Mouse (Mus musculus): ENCODE results near the gene Atl1. TPM values are rescaled to one million over a fixed set of nuclear protein-coding genes. Genes with fewer than 3 reads are reported as not detected.

The Atl1 gene
- polyA plus RNA-seq, 1 experiment from 2014 or later, result 6.9 TPM

DNA sequence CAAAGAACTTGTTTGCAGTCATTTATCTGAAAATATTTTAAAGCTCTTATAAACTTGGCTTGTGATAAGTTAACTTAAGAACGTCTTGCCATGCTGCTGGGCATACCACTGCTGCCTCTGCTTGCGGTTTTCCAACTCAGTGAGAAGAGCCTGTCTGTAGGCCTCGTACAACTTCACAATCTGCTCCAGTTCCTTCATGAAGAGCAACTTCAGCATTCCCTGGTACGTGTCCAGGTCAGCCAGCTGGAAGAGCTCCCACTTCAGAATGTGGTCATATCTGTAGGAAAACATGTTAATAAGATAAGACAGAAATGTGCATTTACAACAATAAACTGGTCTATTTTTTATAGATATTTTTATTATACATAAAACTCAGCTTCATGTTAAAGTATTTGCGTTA, 73.7 kb downstream of the Atl1 start:
- DNase-seq (ENCODE audit: low spot score) (no peak), ATAC-seq (replicated peaks; ENCODE audit: low FRiP score, low TSS enrichment, low read depth) (no peak)
- no peaks in the 10 kb centered on the region for H3K4me1 ChIP-seq (replicated peaks; ENCODE audit: control insufficient read depth, insufficient read depth, low read length)
- H3K4me2 ChIP-seq (ENCODE audit: low read length), result no peak overlapping the region
- H3K36me3 ChIP-seq (ENCODE audit: control insufficient read depth, insufficient read depth, low read length), result peaks cover 87% of the 10 kb centered on the region
- no peak overlapping the region for H3K27ac ChIP-seq (ENCODE audit: low read depth)
- no peak overlapping the region for H3K9ac ChIP-seq (ENCODE audit: low read length)
- H3K9me3 ChIP-seq (ENCODE audit: control insufficient read depth, low read length), result no peaks in the 10 kb centered on the region
- WGBS, result 80% methylated on average over 5 of the region's 5 CpGs
- no peak overlapping the region for H3K4me3 ChIP-seq (ENCODE audit: low read depth, low read length)
- H3K27me3 ChIP-seq (replicated peaks; ENCODE audit: control insufficient read depth, insufficient read depth, low read length), result no peaks in the 10 kb centered on the region

DNA sequence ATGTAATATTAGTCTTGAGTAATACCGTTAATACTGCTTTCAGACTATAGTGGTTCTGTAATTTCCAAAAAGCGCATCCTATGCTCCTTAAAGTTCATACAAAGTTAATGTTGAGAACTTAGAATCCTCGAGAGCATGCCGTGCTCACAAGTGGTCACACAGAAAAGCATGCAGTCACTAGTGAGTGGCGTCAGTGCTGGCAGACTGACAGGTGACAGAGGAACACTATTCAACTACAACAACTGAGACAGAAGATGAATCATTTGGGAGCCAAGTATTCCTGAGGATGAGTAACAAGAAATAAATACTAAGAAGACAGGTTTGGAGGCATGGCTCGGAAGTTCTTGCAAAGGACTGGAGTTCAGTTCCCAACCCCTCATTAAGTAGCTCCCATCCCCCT, 74.7 kb downstream of the Atl1 start:
- Histone ChIP-seq H3K36me3 (ENCODE audit: control insufficient read depth, insufficient read depth, low read length) (peaks cover 87% of the 10 kb centered on the region), H3K27ac (ENCODE audit: low read depth) (no peak overlapping the region), H3K4me2 (ENCODE audit: low read length) (no peak overlapping the region), H3K9me3 (ENCODE audit: control insufficient read depth, low read length) (no peaks in the 10 kb centered on the region), H3K9ac (ENCODE audit: low read length) (no peak overlapping the region), H3K4me1 (replicated peaks; ENCODE audit: control insufficient read depth, insufficient read depth, low read length) (no peaks in the 10 kb centered on the region), H3K27me3 (replicated peaks; ENCODE audit: control insufficient read depth, insufficient read depth, low read length) (no peaks in the 10 kb centered on the region), H3K4me3 (ENCODE audit: low read depth, low read length) (no peak overlapping the region)
- DNase-seq (ENCODE audit: low spot score) (no peak), ATAC-seq (replicated peaks; ENCODE audit: low FRiP score, low TSS enrichment, low read depth) (no peak)
- WGBS, result 89% methylated on average over 6 of the region's 6 CpGs

DNA sequence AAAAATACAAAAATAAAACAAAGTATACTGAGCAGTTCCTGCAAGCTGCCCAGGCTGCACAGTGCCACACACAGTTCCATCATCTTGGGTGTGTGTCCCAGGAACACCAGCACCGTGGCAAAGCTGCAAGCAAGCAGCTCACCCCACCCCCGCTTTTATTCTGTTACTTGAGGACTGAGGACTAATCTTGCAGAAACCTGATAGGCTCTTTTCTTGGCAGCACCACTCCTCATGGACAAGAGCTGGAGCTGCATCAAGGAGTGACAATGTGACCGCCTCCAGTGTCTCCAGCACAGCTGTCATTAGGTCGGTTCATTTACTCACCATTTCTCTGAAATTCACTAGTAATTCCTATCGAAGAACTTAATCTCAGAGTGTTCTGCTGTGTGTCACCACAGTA, 75.7 kb downstream of the Atl1 start:
- DNase-seq (ENCODE audit: low spot score) (no peak), ATAC-seq (replicated peaks; ENCODE audit: low FRiP score, low TSS enrichment, low read depth) (no peak)
- H3K27ac ChIP-seq (ENCODE audit: low read depth), result no peak overlapping the region
- no peaks in the 10 kb centered on the region for H3K4me1 ChIP-seq (replicated peaks; ENCODE audit: control insufficient read depth, insufficient read depth, low read length)
- no peaks in the 10 kb centered on the region for H3K27me3 ChIP-seq (replicated peaks; ENCODE audit: control insufficient read depth, insufficient read depth, low read length)
- WGBS, result 90% methylated on average over 5 of the region's 5 CpGs
- no peak overlapping the region for H3K4me2 ChIP-seq (ENCODE audit: low read length)
- no peaks in the 10 kb centered on the region for H3K9me3 ChIP-seq (ENCODE audit: control insufficient read depth, low read length)
- H3K36me3 ChIP-seq (ENCODE audit: control insufficient read depth, insufficient read depth, low read length), result peaks cover 86% of the 10 kb centered on the region
- H3K4me3 ChIP-seq (ENCODE audit: low read depth, low read length), result no peak overlapping the region
- no peak overlapping the region for H3K9ac ChIP-seq (ENCODE audit: low read length)

DNA sequence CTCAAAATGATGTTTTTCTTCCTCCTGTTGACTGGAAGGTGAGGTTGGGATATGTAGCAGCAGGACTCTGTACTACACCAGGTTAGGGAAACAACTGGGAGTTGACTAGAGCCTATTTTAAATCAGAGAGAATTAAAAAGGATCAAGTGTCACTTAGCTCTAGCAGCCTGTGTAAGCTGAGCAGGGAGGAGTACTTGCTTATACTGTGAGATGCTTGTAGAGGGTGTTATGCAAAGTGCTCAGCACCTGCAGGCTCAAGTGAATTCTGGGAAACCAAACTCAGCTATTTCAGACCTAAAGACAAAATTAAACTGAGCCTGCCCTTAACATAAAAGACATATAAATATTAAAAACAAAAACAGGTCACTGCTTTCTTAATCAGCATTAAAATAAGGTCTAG, 81.3 kb downstream of the Atl1 start:
- Histone ChIP-seq H3K4me2 (ENCODE audit: low read length) (no peak overlapping the region), H3K4me3 (ENCODE audit: low read depth, low read length) (no peak overlapping the region), H3K27ac (ENCODE audit: low read depth) (no peak overlapping the region), H3K9ac (ENCODE audit: low read length) (no peak overlapping the region), H3K4me1 (replicated peaks; ENCODE audit: control insufficient read depth, insufficient read depth, low read length) (peaks cover 7% of the 10 kb centered on the region; the same call in 1 of the 2 replicates), H3K9me3 (ENCODE audit: control insufficient read depth, low read length) (no peaks in the 10 kb centered on the region), H3K36me3 (ENCODE audit: control insufficient read depth, insufficient read depth, low read length) (peaks cover 63% of the 10 kb centered on the region), H3K27me3 (replicated peaks; ENCODE audit: control insufficient read depth, insufficient read depth, low read length) (no peaks in the 10 kb centered on the region)
- ATAC-seq (replicated peaks; ENCODE audit: low FRiP score, low TSS enrichment, low read depth) (no peak), DNase-seq (ENCODE audit: low spot score) (no peak)

DNA sequence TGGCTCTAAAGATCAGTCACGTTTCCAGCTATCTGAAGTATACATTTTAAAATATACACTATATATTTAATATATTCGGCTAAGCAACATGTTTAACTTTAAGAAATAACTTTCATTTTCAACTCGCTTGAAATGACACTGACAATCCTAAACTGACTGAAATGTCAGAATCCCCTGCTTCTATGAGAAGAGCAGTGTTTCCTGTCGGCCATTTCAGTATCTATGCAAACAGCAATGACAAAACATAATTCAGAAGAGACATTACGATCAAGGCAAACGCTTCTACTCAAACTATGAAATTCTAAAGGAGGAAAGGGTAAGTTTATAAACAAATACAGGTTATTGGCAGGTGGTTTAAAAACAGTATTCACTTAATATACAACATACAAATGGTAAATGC, 84.3 kb downstream of the Atl1 start:
- H3K27me3 ChIP-seq (replicated peaks; ENCODE audit: control insufficient read depth, insufficient read depth, low read length), result no peaks in the 10 kb centered on the region
- no peak overlapping the region for H3K9ac ChIP-seq (ENCODE audit: low read length)
- no peak overlapping the region for H3K4me3 ChIP-seq (ENCODE audit: low read depth, low read length)
- peaks cover 7% of the 10 kb centered on the region; the same call in 1 of the 2 replicates for H3K4me1 ChIP-seq (replicated peaks; ENCODE audit: control insufficient read depth, insufficient read depth, low read length)
- H3K4me2 ChIP-seq (ENCODE audit: low read length), result no peak overlapping the region
- peaks cover 50% of the 10 kb centered on the region for H3K36me3 ChIP-seq (ENCODE audit: control insufficient read depth, insufficient read depth, low read length)
- no peak overlapping the region for H3K27ac ChIP-seq (ENCODE audit: low read depth)
- no peaks in the 10 kb centered on the region for H3K9me3 ChIP-seq (ENCODE audit: control insufficient read depth, low read length)
- ATAC-seq (replicated peaks; ENCODE audit: low FRiP score, low TSS enrichment, low read depth), result no peak
- 65% methylated on average over 6 of the region's 6 CpGs for WGBS
- no peak for DNase-seq (ENCODE audit: low spot score)

DNA sequence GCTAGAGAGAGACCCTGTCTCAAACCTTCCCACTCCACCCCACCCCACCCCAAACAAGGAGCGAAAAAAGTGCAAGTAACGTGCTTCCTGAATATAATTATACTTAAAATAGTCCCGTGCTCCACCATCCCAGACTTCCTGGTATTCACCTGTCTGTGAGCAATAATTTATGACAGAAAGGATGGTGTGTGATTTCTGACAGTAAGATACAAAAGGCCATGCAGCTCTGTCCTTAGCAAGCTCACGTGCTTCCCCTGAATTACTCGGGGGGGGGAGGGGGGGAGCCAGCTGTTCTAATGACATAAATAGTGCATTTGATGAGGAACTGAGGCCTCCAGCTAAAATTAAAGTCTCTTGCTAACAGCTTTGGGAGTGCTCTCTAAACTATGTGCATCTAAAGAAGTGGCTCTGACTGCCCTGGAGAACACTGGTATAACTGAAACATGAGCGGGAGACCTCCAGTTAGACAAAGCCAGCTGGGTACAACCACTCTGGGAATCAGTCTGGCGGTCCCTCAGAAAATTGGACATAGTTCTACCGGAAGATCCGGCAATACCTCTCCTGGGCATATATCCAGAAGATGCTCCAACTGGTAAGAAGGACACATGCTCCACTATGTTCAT, 85.1 kb downstream of the Atl1 start:
- no peak for ATAC-seq (replicated peaks; ENCODE audit: low FRiP score, low TSS enrichment, low read depth)
- no peak overlapping the region for H3K27ac ChIP-seq (ENCODE audit: low read depth)

DNA sequence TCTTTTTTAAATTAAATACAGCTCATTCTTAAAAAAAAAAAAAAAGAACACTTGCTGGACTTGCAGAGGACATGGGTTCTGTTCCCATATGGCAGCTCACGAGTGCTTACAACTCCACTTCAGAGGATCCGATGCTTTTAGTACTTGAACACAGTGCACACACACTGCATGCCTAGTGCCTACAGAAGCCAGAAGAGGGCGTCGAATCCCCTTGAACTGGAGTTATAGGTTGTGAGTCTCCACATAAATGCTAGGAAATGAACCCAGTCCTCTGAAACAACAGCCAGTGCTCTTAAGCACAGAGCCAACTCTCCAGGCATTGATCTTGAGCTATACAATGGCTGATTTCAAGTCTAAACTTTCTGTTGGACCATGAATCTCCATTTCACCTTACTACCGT, 90.5 kb downstream of the Atl1 start:
- H3K9me3 ChIP-seq (ENCODE audit: control insufficient read depth, low read length), result no peaks in the 10 kb centered on the region
- H3K27me3 ChIP-seq (replicated peaks; ENCODE audit: control insufficient read depth, insufficient read depth, low read length), result no peaks in the 10 kb centered on the region
- H3K4me3 ChIP-seq (ENCODE audit: low read depth, low read length), result no peak overlapping the region
- no peak overlapping the region for H3K4me2 ChIP-seq (ENCODE audit: low read length)
- DNase-seq (ENCODE audit: low spot score), result no peak
- ATAC-seq (replicated peaks; ENCODE audit: low FRiP score, low TSS enrichment, low read depth), result no peak
- peaks cover 9% of the 10 kb centered on the region for H3K4me1 ChIP-seq (replicated peaks; ENCODE audit: control insufficient read depth, insufficient read depth, low read length)
- H3K36me3 ChIP-seq (ENCODE audit: control insufficient read depth, insufficient read depth, low read length), result peaks cover 39% of the 10 kb centered on the region
- H3K9ac ChIP-seq (ENCODE audit: low read length), result no peak overlapping the region
- no peak overlapping the region for H3K27ac ChIP-seq (ENCODE audit: low read depth)
- WGBS, result 78% methylated on average over 5 of the region's 5 CpGs

More for the DNA sequence above, 85.1 kb downstream of the Atl1 start:
- WGBS, result 58% methylated on average over 9 of the region's 9 CpGs
- H3K27me3 ChIP-seq (replicated peaks; ENCODE audit: control insufficient read depth, insufficient read depth, low read length), result no peaks in the 10 kb centered on the region
- H3K4me1 ChIP-seq (replicated peaks; ENCODE audit: control insufficient read depth, insufficient read depth, low read length), result peaks cover 7% of the 10 kb centered on the region; the same call in 1 of the 2 replicates
- no peaks in the 10 kb centered on the region for H3K9me3 ChIP-seq (ENCODE audit: control insufficient read depth, low read length)
- H3K4me3 ChIP-seq (ENCODE audit: low read depth, low read length), result no peak overlapping the region
- H3K36me3 ChIP-seq (ENCODE audit: control insufficient read depth, insufficient read depth, low read length), result peaks cover 51% of the 10 kb centered on the region
- H3K9ac ChIP-seq (ENCODE audit: low read length), result no peak overlapping the region
- no peak overlapping the region for H3K4me2 ChIP-seq (ENCODE audit: low read length)
- DNase-seq (ENCODE audit: low spot score), result no peak

DNA sequence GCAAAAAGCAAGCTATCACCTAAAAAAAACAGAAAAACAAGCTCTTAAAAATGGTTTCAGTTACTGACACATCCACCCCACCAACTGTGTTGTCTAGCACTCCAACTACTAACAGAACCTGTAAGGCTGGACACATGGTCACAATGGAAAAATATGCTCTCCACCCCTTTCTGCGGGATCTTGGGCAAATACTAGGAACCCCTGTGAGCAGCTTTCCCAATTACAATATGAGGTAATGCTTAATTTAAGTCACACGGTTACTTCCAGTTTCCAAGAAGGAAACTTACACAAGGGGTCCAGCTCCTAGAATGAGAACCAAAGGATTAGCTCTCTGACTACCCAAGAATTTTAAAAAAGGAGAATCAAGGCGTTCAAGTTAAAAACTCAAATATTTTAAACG, 93.1 kb downstream of the Atl1 start:
- no peak for DNase-seq (ENCODE audit: low spot score)
- no peak overlapping the region; the same call in 1 of the 2 replicates for H3K27ac ChIP-seq (ENCODE audit: low read depth)
- WGBS, result 43% methylated on average over 4 of the region's 4 CpGs

DNA sequence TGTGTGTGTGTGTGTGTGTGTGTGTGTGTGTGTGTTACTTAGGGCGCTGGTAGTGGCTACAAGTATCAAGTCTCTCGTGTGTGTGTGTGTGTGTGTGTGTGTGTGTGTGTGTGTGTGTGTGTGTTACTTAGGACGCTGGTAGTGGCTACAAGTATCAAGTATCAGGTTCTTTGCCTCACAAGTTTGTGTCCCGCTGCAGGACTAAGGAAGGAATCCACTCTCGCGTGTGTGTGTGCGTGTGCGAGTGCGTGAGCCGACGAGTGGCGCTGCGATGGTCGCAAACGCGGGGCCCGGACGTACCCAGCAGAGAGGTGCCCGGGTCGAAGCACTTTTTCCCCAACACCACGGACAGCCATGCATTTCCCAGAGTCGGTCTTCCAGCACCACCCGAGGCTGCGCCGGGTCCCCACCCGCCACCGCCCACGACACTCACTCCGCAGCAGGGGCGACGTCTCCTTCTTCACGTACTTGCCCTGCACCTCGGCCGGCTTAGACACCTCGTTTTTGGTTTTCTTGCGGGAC, 93.9 kb downstream of the Atl1 start:
- Histone ChIP-seq H3K27ac (ENCODE audit: low read depth) (peak overlapping the region; percentile 86), H3K4me2 (ENCODE audit: low read length) (peak overlapping the region; percentile 63), H3K4me3 (ENCODE audit: low read depth, low read length) (peak overlapping the region; percentile 88), H3K27me3 (replicated peaks; ENCODE audit: control insufficient read depth, insufficient read depth, low read length) (no peaks in the 10 kb centered on the region), H3K36me3 (ENCODE audit: control insufficient read depth, insufficient read depth, low read length) (peaks cover 29% of the 10 kb centered on the region), H3K4me1 (replicated peaks; ENCODE audit: control insufficient read depth, insufficient read depth, low read length) (peaks cover 9% of the 10 kb centered on the region), H3K9me3 (ENCODE audit: control insufficient read depth, low read length) (no peaks in the 10 kb centered on the region), H3K9ac (ENCODE audit: low read length) (peak overlapping the region; percentile 85)
- ATAC-seq (replicated peaks; ENCODE audit: low FRiP score, low TSS enrichment, low read depth) (peak; percentile 63), DNase-seq (ENCODE audit: low spot score) (peak; percentile 84)
- WGBS, result under 1% methylated on average over 36 of the region's 36 CpGs

More for the DNA sequence above, 93.1 kb downstream of the Atl1 start:
- Histone ChIP-seq H3K36me3 (ENCODE audit: control insufficient read depth, insufficient read depth, low read length) (peaks cover 29% of the 10 kb centered on the region), H3K4me1 (replicated peaks; ENCODE audit: control insufficient read depth, insufficient read depth, low read length) (peaks cover 9% of the 10 kb centered on the region), H3K9ac (ENCODE audit: low read length) (peak overlapping the region; percentile 85; the same call in 1 of the 2 replicates), H3K4me2 (ENCODE audit: low read length) (peak overlapping the region; percentile 63), H3K27me3 (replicated peaks; ENCODE audit: control insufficient read depth, insufficient read depth, low read length) (no peaks in the 10 kb centered on the region), H3K4me3 (ENCODE audit: low read depth, low read length) (peak overlapping the region; percentile 88), H3K9me3 (ENCODE audit: control insufficient read depth, low read length) (no peaks in the 10 kb centered on the region)
- no peak for ATAC-seq (replicated peaks; ENCODE audit: low FRiP score, low TSS enrichment, low read depth)
